Mouse (Mus musculus) frontal cortex, postnatal 36 days (tissue): ENCODE measurements around the gene Taf9.

Experiments
- DNase-seq, 2 experiments: peaks; one replicate each; pipeline ENCODE4 v3.0.0; 2022; ENCODE audit warnings: low spot score in 2 of 2

Taf9 gene

GRCm38 (mm10) chr13:100651439-100652186, at the start of gene Taf9:
Taf9 (plus strand) TSS chr13:100651579.
- peak in 1 of 2 experiments; percentile 6 for DNase-seq

- DNase-seq = no peak
Measured at GRCm38 (mm10) chr13:100602239-100602902, 49.0 kb upstream of the Taf9 start.

GRCm38 (mm10) chr13:100603031-100603737, 48.2 kb upstream of the Taf9 start:
- no peak for DNase-seq

GRCm38 (mm10) chr13:100603738-100604095, 47.7 kb upstream of the Taf9 start:
- no peak for DNase-seq

GRCm38 (mm10) chr13:100605845-100606244, 45.5 kb upstream of the Taf9 start:
- DNase-seq = no peak

GRCm38 (mm10) chr13:100607756-100608155, 43.6 kb upstream of the Taf9 start:
- no peak for DNase-seq

GRCm38 (mm10) chr13:100611266-100611665, 40.1 kb upstream of the Taf9 start:
- no peak for DNase-seq

- no peak for DNase-seq
Measured at GRCm38 (mm10) chr13:100612251-100612650, 39.1 kb upstream of the Taf9 start.

GRCm38 (mm10) chr13:100612903-100613302, 38.5 kb upstream of the Taf9 start:
- DNase-seq = no peak

- peak; percentile 19 to 24 for DNase-seq
Measured at GRCm38 (mm10) chr13:100616181-100617087, 34.9 kb upstream of the Taf9 start, which contains the start of gene Marveld2. Marveld2 (minus strand) TSS chr13:100616971.

GRCm38 (mm10) chr13:100617583-100617982, 33.8 kb upstream of the Taf9 start:
- no peak for DNase-seq

GRCm38 (mm10) chr13:100622241-100622640, 29.1 kb upstream of the Taf9 start:
- no peak for DNase-seq

GRCm38 (mm10) chr13:100634106-100634691, 17.2 kb upstream of the Taf9 start:
- DNase-seq = no peak

GRCm38 (mm10) chr13:100642471-100643209, 8.7 kb upstream of the Taf9 start:
- no peak for DNase-seq

GRCm38 (mm10) chr13:100648223-100648622, 3.2 kb upstream of the Taf9 start:
- DNase-seq = no peak

GRCm38 (mm10) chr13:100650550-100651438, 585 bp upstream of the Taf9 start, which contains the start of the genes Ak6 and Rad17:
Ak6 (plus strand) TSS chr13:100650979.
Rad17 (minus strand) TSS chr13:100651051.
- DNase-seq = peak; percentile 95 to 98

- no peak for DNase-seq
Measured at GRCm38 (mm10) chr13:100658091-100658490, 6.7 kb downstream of the Taf9 start.

- peak; percentile 22 to 54 for DNase-seq
Measured at GRCm38 (mm10) chr13:100659864-100660456, 8.6 kb downstream of the Taf9 start.
